Mouse (Mus musculus) testis, adult 2 months (tissue): ENCODE data around the gene Gm20517.

Experiments used
- CTCF ChIP-seq: fragments of 200-500 bp; IDR thresholded peaks from 2 replicates; pipeline ENCODE4 v1.5.1; 2012; ENCODE audit warnings: low read depth, mild to moderate bottlenecking, inconsistent platforms, low read length, moderate library complexity; ENCODE audit not compliant: control insufficient read depth, insufficient read depth, insufficient replicate concordance
- POLR2A ChIP-seq: fragments of 200-500 bp; IDR thresholded peaks from 2 replicates; pipeline ENCODE4 v1.6.1; 2012; ENCODE audit warnings: low read depth, mild to moderate bottlenecking, inconsistent platforms, low read length, moderate library complexity; ENCODE audit not compliant: control insufficient read depth

GRCm38 (mm10) chr17:47715037-47715436 lies 103.6 kb downstream of the Gm20517 start:
- TF ChIP-seq POLR2A (no peak), CTCF (no peak)
